Mouse (Mus musculus) olfactory bulb, adult 2 months (tissue): ENCODE results near the gene Meaf6.

Experiments used
- CTCF ChIP-seq: fragments of 200-500 bp; IDR thresholded peaks from 2 replicates; pipeline ENCODE4 v1.5.1; 2012; ENCODE audit warnings: low read depth, mild to moderate bottlenecking, low read length, moderate library complexity; ENCODE audit not compliant: insufficient read depth
- POLR2A ChIP-seq: fragments of 200-500 bp; IDR thresholded peaks from 2 replicates; pipeline ENCODE4 v1.6.1; 2012; ENCODE audit warnings: mild to moderate bottlenecking, low read depth, low read length, moderate library complexity; ENCODE audit not compliant: insufficient read depth

DNA sequence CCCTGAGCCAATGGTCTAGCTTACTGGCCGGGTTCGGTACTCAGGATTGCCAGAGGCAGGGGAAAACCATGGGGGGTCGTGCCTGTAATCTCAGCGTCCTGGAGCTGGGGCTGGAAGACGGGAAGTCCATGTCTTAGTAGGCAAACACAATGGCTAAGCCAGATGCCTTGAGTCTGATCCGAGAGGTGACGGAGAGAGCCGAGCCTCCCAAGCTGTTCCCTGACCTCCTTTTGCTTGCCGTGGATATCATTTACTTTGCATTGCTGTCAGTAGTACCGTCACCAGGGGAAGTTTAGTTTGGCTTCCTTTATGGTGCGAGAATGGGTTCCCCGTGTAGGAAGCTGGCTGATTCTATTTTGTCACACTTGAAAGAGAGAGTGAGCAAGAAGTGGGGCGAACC is 16.4 kb downstream of the Meaf6 start:
- TF ChIP-seq POLR2A (no peak), CTCF (no peak)
